Mouse (Mus musculus) megakaryocyte, adult 5-6 weeks (primary cell): ENCODE data around the gene Ogfod3. TPM values are rescaled to one million over a fixed set of nuclear protein-coding genes. Genes with fewer than 3 reads are reported as not detected.

Experiments used
- total RNA-seq, 2 experiments: library from RNA; stranded (forward) in 1 of 2; stranded (reverse) in 1 of 2; fragments of 153-499, 151-499 nt in 1 of 2; fragments of 221-1000, 200-1000 nt in 1 of 2; gene quantifications; 2 replicates each; pipeline versions ENCODE4 v1.2.3 to v1.2.4; 2015 to 2017

Gene Ogfod3
- total RNA-seq, 2 experiments from 2014 or later = 5.5 to 11.7 TPM

Other genes starting within 250 kb of the Ogfod3 start
- 56.0 and 64.8 TPM in 2 replicates for gene Csnk1d, start 213.4 kb downstream of the Ogfod3 start, total RNA-seq (2015)
- gene Csnk1d, start 213.4 kb downstream of the Ogfod3 start, total RNA-seq (2017) = 67.8 and 69.7 TPM in 2 replicates
- 52.3 and 53.9 TPM in 2 replicates for gene Cd7, start 165.3 kb downstream of the Ogfod3 start, total RNA-seq (2015)
- 14.8 and 17.3 TPM in 2 replicates for gene Cd7, start 165.3 kb downstream of the Ogfod3 start, total RNA-seq (2017)
- not detected in 2 replicates for gene Sectm1b, start 141.1 kb downstream of the Ogfod3 start, total RNA-seq (2015)
- gene Sectm1b, start 141.1 kb downstream of the Ogfod3 start, total RNA-seq (2017) = not detected in 2 replicates
- gene Sectm1a, start 123.5 kb downstream of the Ogfod3 start, total RNA-seq (2015) = 0.46 TPM in 1 of 2 replicates, not detected in the other
- gene Sectm1a, start 123.5 kb downstream of the Ogfod3 start, total RNA-seq (2017) = 0.88 TPM in 1 of 2 replicates, not detected in the other
- gene Tex19.2, start 86.0 kb downstream of the Ogfod3 start, total RNA-seq (2015) = not detected in 2 replicates
- not detected in 2 replicates for gene Tex19.2, start 86.0 kb downstream of the Ogfod3 start, total RNA-seq (2017)
- gene Tex19.1, start 58.6 kb downstream of the Ogfod3 start, total RNA-seq (2015) = not detected in 2 replicates
- not detected in 2 replicates for gene Tex19.1, start 58.6 kb downstream of the Ogfod3 start, total RNA-seq (2017)
- gene Uts2r, start 44.4 kb downstream of the Ogfod3 start, total RNA-seq (2015) = not detected in 2 replicates
- gene Uts2r, start 44.4 kb downstream of the Ogfod3 start, total RNA-seq (2017) = not detected in 2 replicates
- 1.5 and 3.1 TPM in 2 replicates for gene Hexdc, start 278 bp downstream of the Ogfod3 start, total RNA-seq (2015)
- 3.6 and 3.9 TPM in 2 replicates for gene Hexdc, start 278 bp downstream of the Ogfod3 start, total RNA-seq (2017)
- gene Cybc1, start 24.6 kb upstream of the Ogfod3 start, total RNA-seq (2015) = 65.8 and 70.5 TPM in 2 replicates
- 59.2 and 71.8 TPM in 2 replicates for gene Cybc1, start 24.6 kb upstream of the Ogfod3 start, total RNA-seq (2017)
- 16.9 and 18.3 TPM in 2 replicates for gene Narf, start 32.5 kb upstream of the Ogfod3 start, total RNA-seq (2015)
- gene Narf, start 32.5 kb upstream of the Ogfod3 start, total RNA-seq (2017) = 32.1 and 35.8 TPM in 2 replicates
- 16.3 and 17.8 TPM in 2 replicates for gene Foxk2, start 55.3 kb upstream of the Ogfod3 start, total RNA-seq (2015)
- gene Foxk2, start 55.3 kb upstream of the Ogfod3 start, total RNA-seq (2017) = 16.9 and 24.8 TPM in 2 replicates
- 48.1 and 56.5 TPM in 2 replicates for gene Wdr45b, start 149.7 kb upstream of the Ogfod3 start, total RNA-seq (2015)
- 52.1 and 55.1 TPM in 2 replicates for gene Wdr45b, start 149.7 kb upstream of the Ogfod3 start, total RNA-seq (2017)
- 0.39 TPM in 1 of 2 replicates, not detected in the other for gene Rab40b, start 183.5 kb upstream of the Ogfod3 start, total RNA-seq (2015)
- not detected in 2 replicates for gene Rab40b, start 183.5 kb upstream of the Ogfod3 start, total RNA-seq (2017)
- gene Fn3krp, start 216.7 kb upstream of the Ogfod3 start, total RNA-seq (2015) = 5.1 and 5.7 TPM in 2 replicates
- 9.6 and 10.0 TPM in 2 replicates for gene Fn3krp, start 216.7 kb upstream of the Ogfod3 start, total RNA-seq (2017)
- gene Fn3k, start 230.2 kb upstream of the Ogfod3 start, total RNA-seq (2015) = 0.36 and 0.45 TPM in 2 replicates
- gene Fn3k, start 230.2 kb upstream of the Ogfod3 start, total RNA-seq (2017) = 0.18 and 1.1 TPM in 2 replicates
- gene Tbcd, start 247.2 kb upstream of the Ogfod3 start, total RNA-seq (2015) = 28.1 and 28.7 TPM in 2 replicates
- 34.9 and 43.7 TPM in 2 replicates for gene Tbcd, start 247.2 kb upstream of the Ogfod3 start, total RNA-seq (2017)